26 mouse cellular contexts compared by ENCODE assay signal in genomic region chr9:30624481-30624880, GRCm38 (mm10).
DNase-seq lines count a peak whose midpoint lies in the region; ATAC-seq and TF ChIP-seq lines count a peak whose summit lies in the region.
"Had no signal": no experiment of that assay in that cellular context is flagged by ENCODE, and none has a peak within 500 bp of the region (broad histone marks: within the 10 kb centered on the region; RNA-seq: fewer than 3 reads in every experiment).

No protein-coding gene starts in this region.

- H3K27me3 ChIP-seq in forebrain, postnatal 0 days (ENCODE audit: insufficient read depth, low read length): no peaks in the 10 kb centered on the region
- H3K27me3 ChIP-seq in forebrain, embryonic 11.5 days (ENCODE audit: control insufficient read depth, insufficient read depth, low read length): no peaks in the 10 kb centered on the region
- no peaks in the 10 kb centered on the region for H3K27me3 ChIP-seq in limb, embryonic 12.5 days
- no peaks in the 10 kb centered on the region for H3K27me3 ChIP-seq in limb, embryonic 10.5 days (ENCODE audit: low read depth, poor library complexity, severe bottlenecking)
- no peaks in the 10 kb centered on the region for H3K27me3 ChIP-seq in limb, embryonic 13.5 days
- H3K27me3 ChIP-seq: heart, embryonic 15.5 days; hindbrain, embryonic 15.5 days; liver, embryonic 15.5 days; lung, embryonic 15.5 days; midbrain, embryonic 15.5 days had no signal

- H3K9ac ChIP-seq in forebrain, postnatal 0 days: no peak overlapping the region
- no peak overlapping the region for H3K9ac ChIP-seq in forebrain, embryonic 11.5 days (ENCODE audit: low read length)
- H3K9ac ChIP-seq in limb, embryonic 12.5 days (replicated peaks): no peak overlapping the region
- no peak overlapping the region for H3K9ac ChIP-seq in limb, embryonic 13.5 days
- H3K9ac ChIP-seq: heart, embryonic 15.5 days; hindbrain, embryonic 15.5 days; liver, embryonic 15.5 days; lung, embryonic 15.5 days; midbrain, embryonic 15.5 days had no signal

- ATAC-seq in forebrain, postnatal 0 days: peak; percentile 25; the same call in 1 of the 2 replicates
- ATAC-seq in forebrain, embryonic 11.5 days (replicated peaks; ENCODE audit: low FRiP score): no peak
- ATAC-seq in limb, embryonic 12.5 days (ENCODE audit: insufficient number of reproducible peaks, insufficient read depth, low FRiP score, low TSS enrichment, low read depth): no peak
- peak; percentile 32; the same call in 1 of the 2 replicates for ATAC-seq in limb, embryonic 13.5 days (ENCODE audit: low FRiP score, low read depth)
- ATAC-seq: intestine, embryonic 16.5 days; midbrain, embryonic 15.5 days had no signal

- DNase-seq in cerebellum, postnatal 10 days: peak; percentile 71 to 77
- no peak for DNase-seq in cerebellum, adult 11-12 months
- DNase-seq in forebrain, postnatal 0 days: no peak
- DNase-seq in forebrain, embryonic 11.5 days (ENCODE audit: low spot score): no peak
- DNase-seq in limb, embryonic 10.5 days (ENCODE audit: low spot score): no peak
- no peak for DNase-seq in left cerebral cortex, adult 8-10 months (ENCODE audit: low spot score in 2 of 2)
- DNase-seq: adrenal gland, postnatal 10 days; cerebellum, postnatal 36 days; gastrocnemius, postnatal 14 days; heart, postnatal 36 days; kidney, adult 9 months; kidney, postnatal 14 days; liver; right cerebral cortex, postnatal 14 days; thymus, adult 2 months; thymus, postnatal 4 days had no signal

- H3K27ac ChIP-seq in forebrain, postnatal 0 days (ENCODE audit: low read depth, low read length): no peak overlapping the region
- no peak overlapping the region for H3K27ac ChIP-seq in forebrain, embryonic 11.5 days (ENCODE audit: low read depth, low read length)
- 0 out of 2 replicates have a peak overlapping the region, but pooled peaks have one; percentile 62 for H3K27ac ChIP-seq in limb, embryonic 12.5 days
- no peak overlapping the region for H3K27ac ChIP-seq in limb, embryonic 10.5 days
- peak overlapping the region; percentile 49 for H3K27ac ChIP-seq in limb, embryonic 13.5 days
- H3K27ac ChIP-seq: heart, embryonic 15.5 days; hindbrain, embryonic 15.5 days; liver, embryonic 15.5 days; lung, embryonic 15.5 days; macrophage; midbrain, embryonic 15.5 days; stomach, postnatal 0 days had no signal

- no peaks in the 10 kb centered on the region for H3K4me1 ChIP-seq in forebrain, postnatal 0 days (ENCODE audit: insufficient read depth)
- no peaks in the 10 kb centered on the region for H3K4me1 ChIP-seq in forebrain, embryonic 11.5 days (replicated peaks; ENCODE audit: control insufficient read depth, insufficient read depth, low read length)
- peaks cover 16% of the 10 kb centered on the region for H3K4me1 ChIP-seq in limb, embryonic 12.5 days (replicated peaks)
- H3K4me1 ChIP-seq in limb, embryonic 10.5 days: no peaks in the 10 kb centered on the region
- H3K4me1 ChIP-seq in limb, embryonic 13.5 days: peaks cover 29% of the 10 kb centered on the region
- H3K4me1 ChIP-seq: heart, embryonic 15.5 days; hindbrain, embryonic 15.5 days; liver, embryonic 15.5 days; lung, embryonic 15.5 days had no signal

- WGBS in forebrain, postnatal 0 days: 63% methylated on average over 5 of the region's 5 CpGs
- WGBS in forebrain, embryonic 11.5 days: 91% methylated on average over 5 of the region's 5 CpGs
- WGBS in limb, embryonic 12.5 days: 86% methylated on average over 5 of the region's 5 CpGs
- 91% methylated on average over 5 of the region's 5 CpGs for whole genome bisulfite sequencing in limb, embryonic 10.5 days
- WGBS in limb, embryonic 13.5 days: 76% methylated on average over 5 of the region's 5 CpGs

- no peaks in the 10 kb centered on the region for H3K9me3 ChIP-seq in forebrain, postnatal 0 days (ENCODE audit: low read length)
- no peaks in the 10 kb centered on the region for H3K9me3 ChIP-seq in forebrain, embryonic 11.5 days (ENCODE audit: control insufficient read depth, low read length)
- no peaks in the 10 kb centered on the region for H3K9me3 ChIP-seq in limb, embryonic 12.5 days
- H3K9me3 ChIP-seq in limb, embryonic 10.5 days (replicated peaks): no peaks in the 10 kb centered on the region
- H3K9me3 ChIP-seq in limb, embryonic 13.5 days: no peaks in the 10 kb centered on the region
- H3K9me3 ChIP-seq: heart, embryonic 15.5 days; hindbrain, embryonic 15.5 days; liver, embryonic 15.5 days; lung, embryonic 15.5 days; midbrain, embryonic 15.5 days had no signal

- TF ChIP-seq CTCF in forebrain, postnatal 0 days (IDR thresholded peaks at IDR 0.05; ENCODE audit: low read depth): no peak

- no peak overlapping the region for H3K4me2 ChIP-seq in forebrain, postnatal 0 days (ENCODE audit: low read depth)
- H3K4me2 ChIP-seq in forebrain, embryonic 11.5 days (ENCODE audit: low read depth, low read length, severe bottlenecking): no peak overlapping the region
- no peak overlapping the region for H3K4me2 ChIP-seq in limb, embryonic 12.5 days
- H3K4me2 ChIP-seq in limb, embryonic 13.5 days (replicated peaks): no peak overlapping the region
- H3K4me2 ChIP-seq: heart, embryonic 15.5 days; hindbrain, embryonic 15.5 days; liver, embryonic 15.5 days; lung, embryonic 15.5 days; midbrain, embryonic 15.5 days had no signal

- no peaks in the 10 kb centered on the region for H3K36me3 ChIP-seq in forebrain, postnatal 0 days (ENCODE audit: insufficient read depth)
- no peaks in the 10 kb centered on the region for H3K36me3 ChIP-seq in forebrain, embryonic 11.5 days (ENCODE audit: control insufficient read depth, insufficient read depth, low read length)
- no peaks in the 10 kb centered on the region for H3K36me3 ChIP-seq in limb, embryonic 12.5 days
- no peaks in the 10 kb centered on the region for H3K36me3 ChIP-seq in limb, embryonic 10.5 days
- H3K36me3 ChIP-seq in limb, embryonic 13.5 days: no peaks in the 10 kb centered on the region
- H3K36me3 ChIP-seq: heart, embryonic 15.5 days; hindbrain, embryonic 15.5 days; liver, embryonic 15.5 days; lung, embryonic 15.5 days; midbrain, embryonic 15.5 days had no signal

- H3K4me3 ChIP-seq in forebrain, postnatal 0 days (ENCODE audit: low read depth, low read length): no peak overlapping the region
- no peak overlapping the region for H3K4me3 ChIP-seq in forebrain, embryonic 11.5 days (ENCODE audit: low read depth, low read length)
- no peak overlapping the region for H3K4me3 ChIP-seq in limb, embryonic 12.5 days (replicated peaks)
- no peak overlapping the region for H3K4me3 ChIP-seq in limb, embryonic 10.5 days
- no peak overlapping the region for H3K4me3 ChIP-seq in limb, embryonic 13.5 days
- H3K4me3 ChIP-seq: heart, embryonic 15.5 days; hindbrain, embryonic 15.5 days; liver, embryonic 15.5 days; lung, embryonic 15.5 days; midbrain, embryonic 15.5 days had no signal

Comparison
In these comparisons a context has a peak if more than half of its experiments do, and no peak if none do; other contexts are left out.
1. DNase-seq: peak in cerebellum, postnatal 10 days (2 of 2); none in cerebellum, adult 11-12 months (single experiment), forebrain, postnatal 0 days (single experiment), forebrain, embryonic 11.5 days (single experiment), limb, embryonic 10.5 days (single experiment) and left cerebral cortex, adult 8-10 months (0 of 2).
2. ATAC-seq: peak in forebrain, postnatal 0 days (single experiment) and limb, embryonic 13.5 days (single experiment); none in forebrain, embryonic 11.5 days (single experiment) and limb, embryonic 12.5 days (single experiment).
3. H3K27ac ChIP-seq: peak in limb, embryonic 12.5 days (single experiment) and limb, embryonic 13.5 days (single experiment); none in forebrain, postnatal 0 days (single experiment), forebrain, embryonic 11.5 days (single experiment) and limb, embryonic 10.5 days (single experiment).